Mouse (Mus musculus) retina, postnatal 7 days (tissue): ENCODE data around the gene Adap1.

Source experiments
- DNase-seq: peaks from one replicate; pipeline ENCODE4 v3.0.0-alpha.2; 2012; ENCODE audit warnings: low read depth, low spot score

The Adap1 gene

GRCm38 (mm10) chr5:139325395-139325966 is at the start of gene Adap1:
TSS of gene Adap1 (minus strand) at chr5:139325622.
- DNase-seq = peak; percentile 50

- DNase-seq = no peak
These were observed 49.4 kb upstream of the Adap1 start for GRCm38 (mm10) chr5:139374841-139375240.

GRCm38 (mm10) chr5:139373889-139374444 is 48.5 kb upstream of the Adap1 start:
- DNase-seq = no peak

- DNase-seq = no peak
These were observed 47.7 kb upstream of the Adap1 start for GRCm38 (mm10) chr5:139373126-139373525.

GRCm38 (mm10) chr5:139371631-139372401 is 46.4 kb upstream of the Adap1 start:
- DNase-seq = peak; percentile 87

- no peak for DNase-seq
These were observed 45.7 kb upstream of the Adap1 start for GRCm38 (mm10) chr5:139371118-139371517.

GRCm38 (mm10) chr5:139370336-139370735 is 44.9 kb upstream of the Adap1 start:
- DNase-seq = no peak

GRCm38 (mm10) chr5:139368638-139369320 is 43.4 kb upstream of the Adap1 start:
- DNase-seq = no peak

GRCm38 (mm10) chr5:139367884-139368458 is 42.5 kb upstream of the Adap1 start:
- no peak for DNase-seq

GRCm38 (mm10) chr5:139366484-139366883 is 41.1 kb upstream of the Adap1 start:
- DNase-seq = no peak

- DNase-seq = no peak
These were observed 40.4 kb upstream of the Adap1 start for GRCm38 (mm10) chr5:139365827-139366226.

- no peak for DNase-seq
These were observed 39.6 kb upstream of the Adap1 start for GRCm38 (mm10) chr5:139364911-139365571.

- DNase-seq = peak; percentile 80
These were observed 39.0 kb upstream of the Adap1 start for GRCm38 (mm10) chr5:139364260-139364910.

GRCm38 (mm10) chr5:139363858-139364257 is 38.4 kb upstream of the Adap1 start:
- no peak for DNase-seq

- DNase-seq = no peak
These were observed 33.8 kb upstream of the Adap1 start for GRCm38 (mm10) chr5:139359244-139359643.

- DNase-seq = no peak
These were observed 33.2 kb upstream of the Adap1 start for GRCm38 (mm10) chr5:139358653-139359052.

GRCm38 (mm10) chr5:139355235-139355772 is 29.9 kb upstream of the Adap1 start:
- DNase-seq = peak; percentile 72

- no peak for DNase-seq
These were observed 28.5 kb upstream of the Adap1 start for GRCm38 (mm10) chr5:139353946-139354345.

GRCm38 (mm10) chr5:139353496-139353895 is 28.1 kb upstream of the Adap1 start:
- no peak for DNase-seq

- DNase-seq = no peak
These were observed 26.9 kb upstream of the Adap1 start, which contains the start of gene Cyp2w1 for GRCm38 (mm10) chr5:139352317-139352716. TSS of gene Cyp2w1 (plus strand) at chr5:139352617.

- DNase-seq = no peak
These were observed 26.2 kb upstream of the Adap1 start for GRCm38 (mm10) chr5:139351628-139352027.
